Mouse (Mus musculus) CH12F3 (cell line): ENCODE results near the gene Cep85l.

Source experiments
- in situ Hi-C: fragments of 300-500 bp; cut with MboI; formaldehyde crosslinking; loops from 2 replicates; pipeline ENCODE4 v1.14.3; 2020; ENCODE audit warnings: low sequenced_read_pairs

Gene Cep85l

GRCm38 (mm10) chr10:53379709-53380106 lies at the start of gene Cep85l:
Cep85l (minus strand) TSS chr10:53379947.
- in situ Hi-C loops, result no loop called here

GRCm38 (mm10) chr10:53428695-53429447 lies 49.1 kb upstream of the Cep85l start:
- in situ Hi-C loops, result no loop called here

GRCm38 (mm10) chr10:53426524-53426923 lies 46.8 kb upstream of the Cep85l start:
- in situ Hi-C loops, result no loop called here

GRCm38 (mm10) chr10:53423091-53423490 lies 43.3 kb upstream of the Cep85l start:
- in situ Hi-C loops, result no loop called here

DNA sequence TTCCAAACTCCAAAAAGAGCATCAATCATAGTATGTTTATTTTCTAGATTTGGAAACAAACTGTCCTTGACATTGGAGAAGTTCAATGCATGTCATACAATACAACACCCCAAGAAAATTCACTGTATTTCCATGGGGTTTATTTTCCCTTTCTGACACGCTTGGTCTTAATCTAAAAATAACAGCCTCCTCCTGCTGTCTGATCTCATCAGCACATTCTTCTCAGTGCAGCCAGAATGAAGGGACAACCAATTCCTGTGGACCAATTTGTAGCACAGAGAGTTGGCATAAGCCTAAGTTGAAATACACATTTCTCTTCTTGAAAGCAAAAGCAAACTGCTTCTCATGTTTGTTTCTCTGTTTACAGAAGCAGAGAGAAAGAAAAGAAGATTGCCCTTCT lies 42.5 kb upstream of the Cep85l start:
- in situ Hi-C loops, result no loop called here

DNA sequence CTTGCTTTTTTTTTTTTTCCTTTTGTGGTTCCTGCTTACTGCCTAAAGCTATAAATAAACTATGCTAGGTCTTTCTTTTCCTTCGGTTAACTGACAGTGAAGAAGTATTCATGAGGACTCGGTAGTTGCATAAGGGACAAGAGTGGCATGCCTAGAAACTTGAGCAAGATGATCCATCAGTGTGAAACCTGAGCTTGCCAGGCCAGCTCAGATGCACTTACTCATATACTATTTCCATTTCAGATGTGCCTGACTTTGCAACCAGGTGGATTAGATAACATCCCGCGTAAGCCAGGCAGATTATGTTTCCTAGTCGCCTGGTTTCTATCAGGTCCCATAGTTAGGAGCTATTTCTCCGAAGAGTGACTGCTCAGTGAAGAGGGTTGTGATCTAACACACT lies 41.9 kb upstream of the Cep85l start:
- in situ Hi-C loops, result no loop called here

DNA sequence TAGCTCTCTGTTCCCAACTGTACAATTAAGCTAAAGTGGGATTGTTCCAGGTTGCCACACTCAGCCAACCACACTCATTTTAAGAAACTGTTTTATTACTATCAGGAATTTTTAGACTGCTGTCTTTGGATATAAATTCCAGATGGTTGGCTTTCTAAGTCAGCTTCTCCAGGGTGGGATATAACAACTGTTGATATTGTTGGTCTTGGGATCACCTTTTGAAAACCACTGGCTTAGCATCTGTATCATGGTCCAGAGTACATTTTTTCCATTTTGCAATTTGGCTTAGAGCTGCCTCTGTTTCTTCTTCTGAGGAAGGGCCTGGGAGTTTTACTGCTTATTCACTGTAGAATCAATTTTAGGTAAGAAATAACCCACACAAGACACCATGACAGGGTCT lies 40.3 kb upstream of the Cep85l start:
- in situ Hi-C loops, result no loop called here

- in situ Hi-C loops, result no loop called here
Observed at GRCm38 (mm10) chr10:53419139-53419935, 39.6 kb upstream of the Cep85l start.

DNA sequence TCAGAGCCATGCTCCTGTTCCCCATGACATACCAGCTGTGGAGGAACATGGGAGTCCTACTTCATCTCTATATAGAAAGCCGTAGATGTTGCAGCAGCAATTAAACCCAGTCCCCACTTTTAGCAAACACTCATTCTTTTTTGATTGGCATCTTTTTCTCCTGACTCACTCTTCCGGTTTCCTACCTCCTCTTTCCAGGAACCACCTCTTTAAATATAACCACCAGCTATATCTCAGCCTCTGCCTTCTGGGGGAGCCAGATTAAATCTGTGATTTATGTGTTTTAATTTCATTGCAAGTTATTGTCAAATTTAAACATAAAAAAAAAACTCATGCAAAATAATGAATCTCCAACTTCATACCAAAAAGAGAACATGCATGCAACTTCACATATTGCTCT lies 37.3 kb upstream of the Cep85l start:
- in situ Hi-C loops, result no loop called here

DNA sequence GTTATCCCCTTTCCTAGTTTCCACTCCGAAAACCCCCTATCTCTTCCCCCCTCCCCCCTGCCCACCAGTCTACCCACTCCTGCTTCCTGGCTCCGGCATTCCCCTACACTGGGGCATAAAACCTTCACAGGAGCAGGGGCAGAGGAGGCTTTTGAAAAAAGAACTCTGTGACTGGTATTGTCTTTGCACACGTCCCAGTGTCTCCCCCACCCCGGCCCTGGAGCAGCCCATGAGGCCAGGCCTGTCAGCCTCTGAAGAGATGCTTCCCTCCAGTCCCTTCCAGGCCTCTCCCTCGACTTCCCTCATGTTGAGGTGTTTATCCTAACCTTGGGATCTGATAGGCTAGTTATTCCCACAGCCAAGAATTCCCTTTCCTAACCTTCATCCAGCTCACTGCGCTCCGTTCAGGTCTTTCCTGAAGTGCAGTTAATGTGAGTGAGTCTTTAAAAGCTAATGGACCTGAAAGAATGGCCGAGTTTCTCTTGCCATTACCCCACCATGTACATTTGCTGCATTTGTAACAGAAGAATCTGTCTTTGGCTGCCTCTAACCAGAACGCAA lies 36.5 kb upstream of the Cep85l start:
- in situ Hi-C loops, result no loop called here

- in situ Hi-C loops, result no loop called here
Observed at GRCm38 (mm10) chr10:53415252-53415651, 35.5 kb upstream of the Cep85l start.

DNA sequence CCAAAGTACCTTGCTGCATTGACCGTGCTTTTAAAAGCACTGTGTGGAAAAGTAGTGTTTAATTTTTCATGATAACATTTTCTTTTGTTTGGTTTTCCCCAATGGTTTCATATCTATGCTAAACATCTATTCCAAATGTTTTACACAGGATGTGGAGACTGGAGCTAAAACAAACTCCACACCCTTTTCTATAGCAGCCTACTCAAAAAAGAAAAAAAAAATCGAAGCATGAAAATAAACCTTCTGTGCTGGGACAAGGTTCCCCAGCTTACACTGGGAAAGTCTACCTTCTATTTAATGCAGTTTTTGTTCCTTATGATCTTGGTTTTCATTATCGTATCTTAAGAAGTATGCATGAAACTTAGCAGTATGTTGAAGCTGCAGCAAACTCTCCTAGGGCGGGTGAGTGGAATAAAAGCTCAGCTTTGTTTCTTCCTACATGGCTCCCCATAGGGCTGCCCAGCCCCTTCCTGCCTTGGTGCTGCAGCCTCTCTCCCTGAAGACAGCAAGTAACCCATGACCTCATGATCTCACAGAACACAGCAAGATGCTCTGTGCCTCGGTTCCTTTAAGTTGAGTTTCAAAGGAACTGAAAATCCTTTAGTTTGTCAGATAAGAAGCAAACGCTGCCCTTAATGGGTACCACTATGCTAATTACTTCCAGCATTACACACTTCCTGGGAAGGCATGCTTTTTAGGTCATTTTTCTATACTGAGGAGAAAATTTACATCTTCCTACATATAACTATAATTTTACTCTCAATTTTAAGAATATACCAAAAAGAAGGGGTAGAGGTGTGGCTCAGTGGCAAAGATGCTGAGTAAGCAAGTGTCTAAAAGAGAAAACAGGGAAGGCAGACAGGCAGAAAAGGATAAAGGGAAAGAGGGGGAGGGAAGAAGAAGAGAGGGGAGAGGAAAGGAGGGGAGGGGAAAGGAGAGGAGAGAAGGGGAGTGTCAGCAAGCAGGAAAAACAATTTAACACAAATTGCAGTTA lies 34.6 kb upstream of the Cep85l start:
- in situ Hi-C loops, result no loop called here

GRCm38 (mm10) chr10:53412936-53413335 lies 33.2 kb upstream of the Cep85l start:
- in situ Hi-C loops, result no loop called here

DNA sequence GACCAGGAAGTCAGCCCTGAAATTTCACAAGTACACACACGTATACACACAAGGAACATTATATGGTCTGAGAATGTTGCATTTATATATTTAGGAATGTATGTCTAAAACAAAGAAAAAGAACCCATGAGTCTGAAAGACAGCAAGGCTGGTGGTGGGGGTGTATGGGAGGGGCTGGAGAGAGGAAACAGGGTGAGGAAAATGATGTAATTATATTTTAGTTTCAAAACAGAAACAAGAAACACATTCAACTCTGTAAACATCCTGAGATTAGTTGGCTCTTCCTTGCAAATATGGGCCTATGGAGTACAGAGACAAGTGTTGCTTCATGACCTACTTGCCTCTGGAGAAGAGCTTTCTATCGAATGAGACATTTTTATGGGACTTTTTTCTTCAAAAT lies 32.4 kb upstream of the Cep85l start:
- in situ Hi-C loops, result no loop called here

DNA sequence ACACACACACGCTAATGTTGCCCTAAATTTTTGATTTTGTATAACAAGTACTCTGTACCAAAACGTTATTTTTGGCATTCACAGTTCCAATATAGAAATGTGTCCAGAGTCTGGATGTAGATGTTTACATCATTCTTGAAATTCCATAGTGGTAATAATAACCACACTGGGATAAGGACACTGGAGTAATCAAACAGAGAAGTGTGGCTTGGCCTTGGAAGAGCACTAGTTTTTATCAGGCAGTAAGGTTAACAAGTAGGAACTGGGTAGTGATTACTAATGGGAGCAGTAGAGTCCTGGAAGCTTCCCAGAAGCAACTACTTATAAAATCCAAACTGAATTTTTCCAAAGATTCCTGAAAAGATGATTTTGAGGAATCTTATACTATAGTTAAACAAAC lies 31.1 kb upstream of the Cep85l start:
- in situ Hi-C loops, result no loop called here

GRCm38 (mm10) chr10:53407422-53407821 lies 27.7 kb upstream of the Cep85l start:
- in situ Hi-C loops, result no loop called here

- in situ Hi-C loops, result no loop called here
Observed at GRCm38 (mm10) chr10:53406845-53407244, 27.1 kb upstream of the Cep85l start.

DNA sequence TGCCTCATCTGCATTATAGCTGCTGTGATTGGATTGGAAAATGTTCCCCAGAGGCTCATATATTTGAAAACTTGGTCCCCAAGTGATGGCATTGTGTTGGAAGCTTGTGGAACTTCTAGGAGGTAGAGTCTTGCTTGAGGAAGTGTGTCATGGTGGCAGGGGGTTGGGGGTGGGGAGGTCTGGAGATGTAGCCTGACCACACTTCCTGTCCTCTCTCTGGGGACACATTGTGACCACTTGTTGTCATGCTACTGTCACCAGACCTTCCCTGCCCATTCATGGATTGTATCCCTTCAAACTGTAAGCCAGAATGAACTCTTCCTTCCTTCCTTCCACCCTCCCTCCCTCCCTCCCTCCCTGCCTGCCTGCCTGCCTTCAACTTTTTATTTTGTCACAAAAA lies 22.5 kb upstream of the Cep85l start:
- in situ Hi-C loops, result no loop called here

- in situ Hi-C loops, result no loop called here
Observed at GRCm38 (mm10) chr10:53399053-53399452, 19.3 kb upstream of the Cep85l start.

- in situ Hi-C loops, result no loop called here
Observed at GRCm38 (mm10) chr10:53398540-53398902, 18.8 kb upstream of the Cep85l start.
